Mouse (Mus musculus) right cerebral cortex, adult 18-20 months (tissue): ENCODE measurements around the gene Lamtor1.

ENCODE experiments used
- DNase-seq: peaks from one replicate; pipeline ENCODE4 v3.0.0; 2022; ENCODE audit warnings: mixed read lengths

The Lamtor1 gene

GRCm38 (mm10) chr7:101905561-101906286 is at the start of gene Lamtor1:
Gene Lamtor1, plus strand, starts transcription at chr7:101905904.
- DNase-seq: peak; percentile 100

GRCm38 (mm10) chr7:101857094-101857493 is 48.6 kb upstream of the Lamtor1 start, which contains the start of gene Folr2:
Gene Folr2, minus strand, starts transcription at chr7:101857194.
- DNase-seq: no peak

- no peak for DNase-seq
Measured at GRCm38 (mm10) chr7:101858362-101858761, 47.3 kb upstream of the Lamtor1 start.

GRCm38 (mm10) chr7:101860978-101861377 is 44.7 kb upstream of the Lamtor1 start:
- no peak for DNase-seq

- no peak for DNase-seq
Measured at GRCm38 (mm10) chr7:101862291-101862690, 43.4 kb upstream of the Lamtor1 start.

GRCm38 (mm10) chr7:101863415-101863814 is 42.3 kb upstream of the Lamtor1 start, which contains the start of gene Anapc15:
Gene Anapc15, plus strand, starts transcription at chr7:101863715.
- no peak for DNase-seq

- DNase-seq: no peak
Measured at GRCm38 (mm10) chr7:101866491-101867265, 39.0 kb upstream of the Lamtor1 start.

- DNase-seq: no peak
Measured at GRCm38 (mm10) chr7:101867482-101867881, 38.2 kb upstream of the Lamtor1 start.

GRCm38 (mm10) chr7:101868241-101869162 is 37.2 kb upstream of the Lamtor1 start:
- DNase-seq: no peak

- DNase-seq: no peak
Measured at GRCm38 (mm10) chr7:101869163-101869500, 36.6 kb upstream of the Lamtor1 start.

- no peak for DNase-seq
Measured at GRCm38 (mm10) chr7:101870629-101871028, 35.1 kb upstream of the Lamtor1 start, which contains the start of gene Folr1. Gene Folr1, minus strand, starts transcription at chr7:101870788.

GRCm38 (mm10) chr7:101871296-101871695 is 34.4 kb upstream of the Lamtor1 start:
- DNase-seq: no peak

GRCm38 (mm10) chr7:101875978-101876377 is 29.7 kb upstream of the Lamtor1 start:
- DNase-seq: no peak

GRCm38 (mm10) chr7:101880855-101881254 is 24.8 kb upstream of the Lamtor1 start:
- no peak for DNase-seq

- DNase-seq: no peak
Measured at GRCm38 (mm10) chr7:101882413-101883154, 23.1 kb upstream of the Lamtor1 start.

GRCm38 (mm10) chr7:101884160-101884559 is 21.5 kb upstream of the Lamtor1 start:
- no peak for DNase-seq

- no peak for DNase-seq
Measured at GRCm38 (mm10) chr7:101886274-101886673, 19.4 kb upstream of the Lamtor1 start.

GRCm38 (mm10) chr7:101888460-101888859 is 17.2 kb upstream of the Lamtor1 start:
- no peak for DNase-seq

GRCm38 (mm10) chr7:101895695-101896094 is 10.0 kb upstream of the Lamtor1 start:
- DNase-seq: no peak

GRCm38 (mm10) chr7:101896104-101897066 is 9.3 kb upstream of the Lamtor1 start:
- peak; percentile 99 for DNase-seq
